Mouse (Mus musculus): ENCODE results near the gene Zbtb45.

The Zbtb45 gene

DNA sequence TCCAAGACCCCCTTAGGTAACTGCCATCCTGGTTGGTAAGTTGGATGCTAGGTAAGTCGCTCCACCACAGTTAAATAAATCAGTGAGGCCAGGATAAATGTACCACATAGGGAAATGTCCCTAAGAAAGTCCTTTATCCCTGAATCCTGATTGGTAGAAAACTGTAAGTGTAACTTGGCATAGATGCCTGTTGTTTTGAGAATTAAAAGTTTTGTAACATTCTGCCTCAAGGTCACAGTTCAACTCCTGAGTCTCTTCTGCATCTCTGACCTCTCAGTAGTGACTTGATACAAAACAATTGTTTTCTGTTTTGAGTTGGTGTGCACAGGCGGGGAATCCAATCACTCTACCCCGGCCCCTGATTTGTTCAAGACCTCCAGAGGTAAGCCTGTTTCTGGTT, 11.0 kb downstream of the Zbtb45 start, which contains the start of gene Trim28:
Gene Trim28, plus strand, starts transcription at position 264 of the 400 bp plus-strand sequence.
- DNase-seq (ENCODE audit: low read depth): no peak

DNA sequence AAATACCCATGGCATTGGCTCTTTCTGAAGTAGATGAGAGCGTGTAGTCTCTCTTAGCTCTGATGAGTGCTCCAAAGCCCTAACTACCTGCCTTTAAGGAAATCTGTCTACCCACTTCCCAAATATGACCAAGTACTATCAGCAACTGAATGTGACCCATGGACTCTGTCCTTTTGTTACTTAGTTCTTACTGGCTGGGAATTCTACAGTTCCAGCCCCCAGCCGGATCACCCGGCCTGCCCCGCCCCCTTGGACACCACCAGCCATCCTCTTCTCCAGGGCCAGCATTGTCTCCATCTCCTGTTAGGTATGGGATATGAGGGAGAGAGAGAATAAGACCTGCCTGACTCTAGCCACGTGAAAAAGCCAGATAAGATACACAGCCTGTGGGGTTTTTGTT, 11.8 kb downstream of the Zbtb45 start, which contains the start of gene Slc27a5:
Gene Slc27a5, minus strand, starts transcription at position 140 of the 400 bp plus-strand sequence.
- DNase-seq (ENCODE audit: low read depth): no peak

DNA sequence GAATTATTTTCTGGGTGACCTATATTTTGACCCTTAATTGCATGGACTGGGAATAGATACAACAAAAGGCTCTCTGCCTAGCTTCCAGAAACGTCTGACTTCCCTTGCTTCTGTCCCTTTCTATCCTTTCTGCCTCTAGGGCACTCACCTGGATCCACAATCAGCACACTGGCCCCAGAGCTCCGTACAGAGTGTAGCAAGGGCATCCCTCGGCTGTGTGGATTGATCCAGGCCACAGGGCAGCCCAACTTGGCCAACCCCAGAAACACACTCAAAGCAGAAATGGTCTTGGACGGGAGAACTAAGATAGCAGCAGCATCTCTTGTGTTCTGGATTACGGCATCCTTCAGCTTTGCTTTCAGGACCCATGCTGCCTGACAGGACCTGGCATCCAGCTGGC, 12.6 kb downstream of the Zbtb45 start:
- no peak for DNase-seq (ENCODE audit: low read depth)

DNA sequence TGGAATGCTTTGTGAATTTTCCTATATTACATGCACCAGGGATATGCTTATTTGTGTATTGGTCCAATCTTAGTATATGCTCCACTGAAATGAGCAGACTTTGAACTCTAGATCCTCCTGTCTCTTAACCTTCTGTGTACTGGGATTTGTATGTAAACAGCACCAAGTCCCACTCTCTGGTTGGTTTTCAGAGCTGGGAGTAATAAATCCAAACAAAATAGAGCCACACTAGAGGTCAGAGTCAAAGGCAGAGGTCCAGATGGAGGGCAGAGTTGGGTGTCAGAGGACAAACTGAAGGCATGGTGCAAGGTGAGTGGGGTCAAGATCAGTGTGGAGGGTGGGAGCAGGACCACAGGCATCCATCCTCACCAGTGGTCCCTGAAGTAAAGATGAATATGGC, 14.0 kb downstream of the Zbtb45 start:
- DNase-seq (ENCODE audit: low read depth): no peak

DNA sequence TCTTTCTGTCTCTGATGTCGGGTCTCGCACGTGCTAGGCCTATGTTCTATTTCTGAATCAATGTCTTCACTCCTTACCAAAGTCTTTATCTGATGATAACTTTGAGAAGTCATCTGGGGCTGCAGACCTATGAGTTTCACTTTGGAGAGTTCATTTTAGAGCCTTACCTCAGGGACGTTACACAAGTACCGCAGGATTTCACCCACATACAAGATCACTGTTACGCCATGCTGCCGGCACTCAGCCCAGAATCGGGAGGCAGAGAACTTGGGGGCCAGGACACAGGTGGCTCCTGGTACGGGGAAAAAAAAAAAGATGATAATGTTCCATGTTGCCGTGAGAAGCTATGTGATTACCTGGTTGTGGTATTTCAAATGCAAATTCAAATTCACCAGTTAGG, 16.7 kb downstream of the Zbtb45 start:
- DNase-seq (ENCODE audit: low read depth): no peak

DNA sequence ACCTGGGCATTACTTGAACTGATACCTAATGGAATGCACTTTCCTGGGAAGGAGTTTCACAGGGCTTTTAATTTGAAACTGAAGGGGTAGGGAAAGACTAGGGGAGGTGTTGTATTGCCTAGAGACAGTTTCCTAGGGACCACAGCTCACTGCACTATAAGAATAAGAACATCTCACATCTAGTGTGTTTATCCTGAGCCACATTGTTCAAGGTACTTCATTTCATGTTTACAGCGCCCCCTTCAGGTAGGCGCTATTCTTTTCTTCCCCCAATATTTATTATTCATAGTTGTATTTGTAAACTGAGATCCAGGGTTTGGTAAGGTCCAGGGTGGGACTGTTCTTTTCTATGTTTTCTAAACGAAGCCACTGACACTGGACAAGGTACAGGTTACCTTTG, 17.6 kb downstream of the Zbtb45 start:
- DNase-seq (ENCODE audit: low read depth): peak; percentile 86

DNA sequence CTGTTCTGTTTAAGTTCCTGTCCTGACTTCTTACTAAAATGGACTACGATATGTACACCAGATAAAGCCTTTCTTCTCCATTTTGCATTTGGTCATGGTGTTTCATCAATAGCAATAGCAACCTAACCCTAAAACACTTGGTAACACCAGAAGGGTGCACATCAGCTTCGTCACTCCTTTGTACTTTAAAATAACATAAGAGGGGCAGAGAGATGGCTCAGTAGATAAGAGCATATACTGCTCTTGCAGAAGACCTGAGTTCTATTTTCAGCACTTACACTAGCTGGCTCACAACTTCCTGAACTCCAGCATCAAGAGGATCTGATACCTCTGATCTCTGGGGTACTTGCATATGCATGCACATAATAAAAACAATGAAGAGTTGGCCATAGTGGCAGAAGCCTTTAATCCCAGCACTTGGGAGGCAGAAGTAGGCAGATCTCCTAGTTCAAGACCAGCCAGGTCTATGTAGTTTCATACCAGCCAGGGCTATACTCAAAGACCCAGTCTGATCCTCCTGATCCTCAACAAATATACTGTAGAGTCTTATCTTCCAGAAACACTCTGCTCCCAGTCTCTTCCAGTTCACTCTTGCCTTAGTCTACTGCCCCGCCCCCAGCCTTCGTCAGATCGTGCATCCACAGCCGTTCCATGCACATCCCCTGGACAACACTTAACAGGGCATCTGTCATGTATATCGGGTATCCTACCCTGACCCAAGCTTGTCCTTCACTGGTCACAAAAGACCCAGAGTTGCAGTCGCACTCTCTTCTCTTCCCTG, 22.2 kb downstream of the Zbtb45 start:
- no peak for DNase-seq (ENCODE audit: low read depth)

DNA sequence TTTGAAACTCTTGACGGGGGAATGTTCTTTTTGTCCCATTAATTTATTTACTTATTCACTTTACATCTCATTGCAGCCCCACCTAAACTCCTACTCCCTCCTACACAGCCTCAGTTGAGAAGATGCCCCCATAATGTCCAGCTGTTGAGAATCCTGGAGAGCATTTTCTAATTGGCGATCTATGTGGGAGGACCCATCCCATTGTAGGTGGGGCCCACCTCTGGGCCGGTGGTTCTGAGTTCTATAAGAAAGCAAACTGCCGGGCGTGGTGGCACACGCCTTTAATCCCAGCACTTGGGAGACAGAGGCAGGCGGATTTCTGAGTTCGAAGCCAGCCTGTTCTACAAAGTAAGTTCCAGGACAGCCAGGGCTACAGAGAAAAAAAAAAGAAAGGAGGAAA, 22.9 kb downstream of the Zbtb45 start:
- DNase-seq (ENCODE audit: low read depth): no peak

DNA sequence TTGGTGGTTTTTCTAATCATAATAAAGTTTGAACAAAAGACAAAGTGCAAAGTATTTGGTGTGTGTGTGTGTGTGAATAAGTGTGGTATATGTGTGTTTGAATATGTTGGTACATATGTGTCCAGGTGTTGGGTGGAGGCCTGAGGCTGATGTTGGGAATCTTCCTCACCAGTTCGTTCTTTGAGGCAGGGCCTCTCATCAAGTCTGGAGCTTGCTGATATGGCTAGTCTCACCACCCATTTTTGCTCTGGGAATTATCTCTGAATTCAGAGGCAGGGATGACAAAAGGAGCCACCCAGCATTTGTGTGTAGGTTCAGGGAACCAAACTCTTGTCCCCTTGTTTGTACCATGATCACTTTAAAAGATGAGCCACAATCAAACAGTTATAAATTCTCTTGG, 24.1 kb downstream of the Zbtb45 start:
- DNase-seq (ENCODE audit: low read depth): no peak

DNA sequence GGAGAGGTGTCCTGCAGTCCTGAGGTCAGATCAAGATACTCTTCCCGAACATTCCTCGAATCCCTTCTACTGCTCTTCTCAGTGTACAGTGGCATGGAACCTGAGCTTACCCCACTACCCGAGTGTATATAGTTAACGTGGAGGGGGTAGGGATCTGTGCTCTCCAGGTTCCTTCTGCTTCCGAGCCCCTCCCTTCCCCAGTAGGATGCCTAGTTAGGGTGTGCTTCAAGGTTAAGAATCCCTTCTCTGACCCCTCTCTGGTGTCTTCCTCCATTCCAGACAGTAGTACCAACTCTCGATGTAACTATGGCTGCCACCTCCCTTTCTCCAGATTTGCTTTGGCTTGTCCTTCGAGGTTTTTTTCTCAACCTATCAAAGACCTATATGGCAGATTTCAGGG, 29.5 kb downstream of the Zbtb45 start:
- DNase-seq (ENCODE audit: low read depth): no peak

DNA sequence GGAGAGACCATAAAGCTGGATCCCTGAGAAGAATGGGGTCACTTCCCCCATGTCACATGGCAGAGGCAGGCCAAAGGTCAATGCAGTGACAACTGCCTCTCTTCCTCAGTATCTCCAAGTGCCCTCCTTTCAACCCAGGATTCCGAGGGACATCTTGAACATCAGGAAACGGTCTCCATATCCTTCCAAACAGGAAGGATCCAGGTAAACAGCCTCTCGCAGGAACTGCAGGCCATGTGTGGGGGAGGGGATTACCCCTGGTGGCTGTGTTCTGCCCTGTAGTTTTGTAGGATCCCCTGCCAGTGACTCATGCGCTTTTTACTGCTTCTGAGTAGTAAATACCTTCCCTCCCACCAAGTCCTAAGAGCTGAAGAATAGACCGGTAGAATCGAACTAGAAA, 30.1 kb downstream of the Zbtb45 start:
- peak; percentile 56 for DNase-seq (ENCODE audit: low read depth)

DNA sequence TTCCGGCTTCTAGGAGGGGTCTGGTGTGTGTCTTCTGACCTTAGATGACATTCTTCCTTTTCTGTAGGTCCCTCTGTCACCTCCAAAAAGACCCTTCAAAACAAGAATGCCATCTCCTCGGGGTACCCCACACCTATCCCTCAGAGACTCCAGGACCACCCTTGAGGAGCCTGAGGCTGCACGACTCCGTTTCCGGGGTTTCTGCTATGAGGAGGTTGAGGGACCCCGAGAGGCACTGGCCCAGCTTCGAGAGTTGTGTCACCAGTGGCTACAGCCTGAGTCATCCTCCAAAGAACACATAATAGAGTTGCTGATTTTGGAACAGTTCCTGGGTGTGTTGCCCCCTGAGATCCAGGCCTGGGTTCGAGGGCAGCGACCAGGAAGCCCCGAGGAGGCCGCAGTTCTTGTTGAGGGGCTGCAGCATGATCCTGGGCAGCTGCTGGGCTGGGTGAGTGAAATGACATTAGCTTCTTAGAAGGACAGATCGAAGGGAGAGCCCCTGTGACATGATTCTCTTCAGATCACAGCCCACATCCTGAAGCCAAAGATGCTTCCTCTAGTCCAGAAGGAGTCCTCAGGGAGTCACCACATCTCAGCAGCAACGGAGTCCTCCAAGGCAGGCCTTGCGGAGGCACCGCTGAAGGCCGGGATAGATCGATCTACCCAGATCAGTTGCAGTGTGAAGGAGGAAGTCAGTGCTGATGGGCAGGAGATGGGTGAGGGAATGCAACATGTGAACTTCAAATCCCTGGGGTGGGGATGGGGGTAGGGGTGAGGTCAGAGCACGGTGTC, 30.7 kb downstream of the Zbtb45 start:
- DNase-seq (ENCODE audit: low read depth): peak; percentile 67

DNA sequence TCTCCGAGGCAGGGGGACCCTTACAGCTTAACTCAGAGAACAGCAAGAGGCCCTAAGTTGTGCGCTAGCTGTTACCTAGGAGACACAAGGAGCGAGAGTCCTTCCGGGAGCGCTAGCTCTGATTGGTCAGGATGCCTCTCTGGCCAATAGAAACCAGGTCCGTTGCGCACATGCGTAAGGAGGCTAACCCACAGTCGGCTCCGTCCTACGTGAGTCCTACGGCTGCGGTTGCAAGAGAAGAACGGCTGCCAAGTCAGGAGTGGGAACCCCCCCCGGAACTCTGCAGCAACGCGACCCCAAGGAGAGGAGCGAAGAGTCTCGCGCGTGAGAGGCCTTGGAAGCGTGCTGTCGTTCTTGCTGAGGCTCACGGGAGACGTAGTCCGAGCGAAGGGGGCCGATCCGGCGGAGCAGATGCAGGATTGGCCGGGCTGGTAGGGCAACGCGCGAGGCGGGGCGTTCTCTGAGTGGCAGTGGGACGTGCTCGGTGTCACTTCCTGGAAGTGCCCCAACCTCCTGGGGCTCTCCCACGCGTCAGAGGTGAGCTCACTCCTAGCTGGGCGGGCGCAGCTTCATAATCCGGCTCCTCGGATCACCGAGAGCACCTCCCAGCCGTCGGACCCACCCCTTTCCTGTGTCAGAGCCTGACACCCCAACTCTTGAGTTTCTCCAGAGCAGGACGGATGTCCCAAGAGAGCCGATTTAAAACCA, 32.0 kb downstream of the Zbtb45 start, which contains the start of gene Zfp446:
Gene Zfp446, plus strand, starts transcription at position 167 of the 708 bp plus-strand sequence.
- peak; percentile 98 for DNase-seq (ENCODE audit: low read depth)

DNA sequence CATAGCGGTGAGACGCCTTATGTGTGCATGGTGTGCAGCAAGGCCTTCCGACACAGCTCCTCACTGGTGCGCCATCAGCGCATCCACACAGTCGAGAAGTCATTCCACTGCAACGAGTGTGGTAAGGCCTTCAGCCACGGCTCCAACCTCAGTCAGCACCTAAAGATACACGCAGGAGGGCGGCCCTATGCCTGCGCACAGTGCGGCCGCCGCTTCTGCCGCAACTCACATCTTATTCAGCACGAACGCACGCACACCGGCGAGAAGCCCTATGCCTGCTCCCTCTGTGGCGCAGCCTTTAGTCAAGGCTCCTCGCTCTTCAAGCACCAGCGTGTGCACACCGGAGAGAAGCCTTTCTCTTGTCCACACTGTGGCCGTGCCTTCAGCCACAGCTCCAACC, 38.9 kb downstream of the Zbtb45 start:
- no peak for DNase-seq (ENCODE audit: low read depth)

DNA sequence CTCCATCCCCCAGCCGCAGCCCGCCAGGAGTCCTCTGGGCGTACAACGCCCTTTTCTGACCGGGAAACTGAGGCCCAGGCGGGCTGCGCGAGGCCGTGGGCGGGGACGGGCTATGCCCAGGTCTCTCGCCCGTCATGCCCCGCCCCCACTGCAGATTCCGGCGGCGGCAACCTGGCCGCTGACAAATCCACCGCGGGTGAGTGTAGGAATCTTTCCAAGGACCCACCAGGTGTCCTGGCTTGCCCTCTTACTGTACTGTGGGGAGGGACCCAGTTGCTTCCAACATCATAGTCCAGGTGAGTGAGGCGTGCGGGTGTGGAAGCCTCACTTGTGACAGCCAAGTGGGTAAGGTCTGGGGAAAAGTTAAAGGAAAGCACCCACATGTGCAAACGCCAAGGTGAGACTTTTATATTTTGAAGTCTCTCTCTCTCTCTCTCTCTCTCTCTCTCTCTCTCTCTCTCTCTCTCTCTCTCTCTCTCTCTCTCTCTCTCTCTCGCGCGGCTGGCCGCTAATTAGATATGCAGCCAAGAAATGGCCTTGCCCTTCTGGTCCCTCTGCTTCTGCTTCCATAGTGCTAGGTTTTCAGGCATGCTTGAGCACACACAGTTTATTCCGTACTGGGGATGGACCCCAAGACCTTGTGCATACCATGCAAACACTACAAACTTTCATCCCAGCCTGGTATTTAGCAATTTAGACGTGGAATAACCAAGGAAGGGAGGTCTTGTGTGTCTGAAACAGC, 43.6 kb downstream of the Zbtb45 start:
- DNase-seq (ENCODE audit: low read depth): peak; percentile 84

DNA sequence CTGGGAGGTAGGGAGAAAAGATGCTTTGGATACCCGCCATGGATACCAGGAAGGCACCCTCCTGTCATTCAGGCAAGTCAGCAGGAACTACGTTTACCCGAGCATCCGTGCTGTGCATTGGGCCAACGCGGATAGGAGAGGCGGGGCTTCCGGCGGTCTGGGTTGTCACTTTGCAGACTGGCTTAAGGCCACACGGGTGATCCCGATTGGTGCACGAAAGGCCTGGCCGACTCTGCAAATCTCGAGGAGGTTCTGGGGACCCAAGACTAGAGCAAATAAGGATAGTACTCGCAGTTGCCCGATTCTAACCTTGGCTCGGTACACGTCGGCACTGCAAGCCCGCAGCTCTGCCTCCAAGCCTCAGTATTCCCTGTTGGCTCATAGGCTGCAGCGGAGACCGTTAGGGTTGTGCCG, 44.1 kb downstream of the Zbtb45 start, which contains the start of gene Zfp324:
Gene Zfp324, plus strand, starts transcription at position 161 of the 414 bp plus-strand sequence.
- DNase-seq (ENCODE audit: low read depth): peak; percentile 94

DNA sequence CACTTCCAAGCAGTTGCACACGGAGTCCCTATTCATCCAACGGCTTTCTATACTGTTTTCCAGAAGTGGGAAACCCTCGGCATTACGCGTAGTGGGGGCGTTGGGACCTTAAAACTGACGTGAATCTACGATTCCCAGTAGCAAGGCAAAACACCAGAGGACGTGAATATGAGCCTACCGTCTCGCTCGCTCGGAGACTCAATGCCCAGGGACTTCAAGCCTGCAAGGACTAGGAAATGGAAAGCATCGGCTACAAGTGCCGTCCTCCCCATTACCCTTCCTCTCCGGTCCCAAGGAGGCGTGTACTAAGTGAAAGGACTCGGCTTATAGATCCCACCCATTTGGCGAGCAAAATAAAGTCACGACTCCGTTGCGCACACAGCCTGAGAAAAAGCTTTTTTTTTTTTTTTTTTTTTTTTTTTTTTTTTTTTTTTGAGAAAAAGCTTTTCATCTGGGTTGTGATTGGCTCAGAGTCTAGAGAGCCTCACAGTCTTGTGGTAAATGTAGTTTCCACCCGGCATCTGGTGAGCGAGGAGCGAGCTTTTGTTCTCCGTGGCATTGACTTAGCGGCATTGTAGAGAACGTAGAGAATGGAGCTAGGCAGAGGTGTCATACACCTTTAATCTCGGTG, 48.2 kb downstream of the Zbtb45 start:
- DNase-seq (ENCODE audit: low read depth): peak; percentile 92

DNA sequence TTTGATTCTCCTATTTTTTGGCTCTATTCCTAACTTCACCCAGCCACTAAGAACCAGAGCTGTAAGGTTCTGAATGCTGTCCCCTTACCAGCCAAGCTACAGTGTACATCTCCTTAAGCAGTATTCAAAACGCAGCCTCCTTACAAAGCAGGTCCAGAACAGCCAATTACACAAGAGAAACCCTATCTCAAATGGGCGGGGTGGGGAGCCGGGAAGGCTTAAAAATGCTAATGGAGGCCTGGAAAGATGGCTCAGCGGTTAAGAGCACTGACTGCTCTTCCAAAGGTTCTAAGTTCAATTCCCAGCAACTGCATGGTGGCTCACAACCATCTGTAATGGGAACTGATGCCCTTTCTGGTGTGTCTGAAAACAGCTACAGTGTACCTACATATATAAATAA, 50.1 kb downstream of the Zbtb45 start:
- no peak for DNase-seq (ENCODE audit: low read depth)

DNA sequence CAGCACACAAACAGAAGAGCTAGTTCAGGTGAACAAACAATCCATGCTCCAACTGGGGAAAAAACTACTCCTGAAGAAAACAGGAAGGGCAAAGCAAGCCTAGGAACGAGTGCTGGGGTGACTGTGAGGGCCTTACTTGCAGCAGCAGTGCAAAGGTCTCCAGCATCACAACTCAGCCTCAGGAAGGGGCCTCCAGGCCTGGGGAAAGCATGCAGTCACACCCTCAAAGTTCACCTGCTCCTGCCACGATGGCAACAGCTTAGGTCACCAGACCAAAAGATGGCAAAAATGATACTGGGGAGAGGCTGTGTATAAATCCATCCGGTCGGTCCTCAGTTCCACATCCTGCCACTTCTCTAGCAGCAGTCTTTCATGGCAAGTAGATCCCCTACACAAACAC, 50.9 kb downstream of the Zbtb45 start:
- no peak for DNase-seq (ENCODE audit: low read depth)

DNA sequence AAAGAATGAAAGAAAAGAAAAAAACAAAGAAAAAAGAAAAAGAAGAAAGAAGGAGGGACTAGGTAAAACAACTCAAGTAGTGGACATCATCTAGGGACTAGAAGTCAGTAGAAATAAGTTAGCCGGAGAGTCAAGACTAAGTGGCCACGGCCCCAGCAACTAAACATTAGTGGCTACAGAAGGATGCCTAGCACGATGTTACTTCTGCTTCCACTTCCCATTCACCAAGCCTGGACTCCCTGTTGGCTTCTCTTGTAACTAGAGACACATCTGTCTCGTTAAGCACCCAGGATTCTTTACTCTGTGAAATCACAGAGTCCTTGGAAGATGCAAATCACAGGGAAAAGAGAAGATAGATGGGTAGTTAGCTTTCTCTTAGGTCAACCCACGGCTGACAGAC, 52.3 kb downstream of the Zbtb45 start:
- DNase-seq (ENCODE audit: low read depth): no peak

DNA sequence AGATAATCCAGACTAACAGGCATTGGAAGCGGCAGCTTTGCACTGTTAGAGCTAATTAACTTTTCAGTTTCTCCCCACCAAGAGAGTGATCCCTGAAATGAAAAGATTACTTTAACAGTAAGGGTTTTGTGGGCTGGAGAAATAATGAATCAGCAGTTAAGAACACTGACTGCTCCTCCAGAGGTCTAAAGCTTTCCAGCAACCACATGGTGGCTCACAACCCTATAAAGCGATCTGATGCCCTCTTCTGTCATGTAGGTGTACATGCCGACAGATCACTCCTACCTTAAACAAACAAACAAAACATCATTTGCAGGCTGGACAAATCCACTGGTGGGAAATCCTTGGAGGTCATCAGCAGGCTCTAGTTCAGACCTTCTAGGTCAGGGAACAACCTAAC, 54.9 kb downstream of the Zbtb45 start:
- peak; percentile 45 for DNase-seq (ENCODE audit: low read depth)
